Mouse (Mus musculus): Measurements from ENCODE around the gene Hddc3.

GRCm38 (mm10) chr7:80368635-80369421 is 25.9 kb downstream of the Hddc3 start:
- TF ChIP-seq POLR2A (IDR thresholded peaks at IDR 0.05; ENCODE audit: low read depth, low read length): no peak
- TF ChIP-seq CTCF (IDR thresholded peaks at IDR 0.05; ENCODE audit: extremely low read depth, insufficient read length, insufficient replicate concordance, low read depth, low read length): no peak

Measured in small intestine, adult 2 months (tissue).